Comparison of ENCODE assay signal across 9 mouse cellular contexts in the genomic region with DNA sequence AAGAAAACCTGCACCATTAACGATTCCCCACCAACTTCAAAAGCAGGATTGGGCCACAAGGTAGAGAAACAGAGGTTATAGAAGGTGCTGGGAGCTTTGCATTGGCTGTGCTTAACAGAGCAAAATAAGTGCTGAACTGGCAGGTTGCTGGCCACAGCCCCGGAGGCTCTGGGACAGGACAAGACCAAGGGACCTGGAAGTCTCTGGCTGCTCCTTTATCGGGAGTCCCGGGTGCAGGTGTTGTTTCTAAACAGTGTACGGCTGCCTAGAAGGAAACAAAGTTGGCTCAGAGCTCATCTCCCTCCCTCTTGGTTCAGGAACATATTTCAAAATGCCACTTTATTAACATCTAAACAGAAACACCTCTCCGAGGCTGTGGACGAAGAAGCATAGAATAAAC.
DNase-seq lines count a peak whose midpoint lies in the region; ATAC-seq and TF ChIP-seq lines count a peak whose summit lies in the region.
"Had no signal": no experiment of that assay in that cellular context is flagged by ENCODE, and none has a peak within 500 bp of the region (broad histone marks: within the 10 kb centered on the region; RNA-seq: fewer than 3 reads in every experiment).

No protein-coding gene starts in this region.

- H3K4me3 ChIP-seq in kidney, postnatal 0 days (replicated peaks; ENCODE audit: low read depth, low read length): no peak overlapping the region
- H3K4me3 ChIP-seq in forebrain, embryonic 12.5 days (replicated peaks): peak overlapping the region; percentile 15
- H3K4me3 ChIP-seq in hindbrain, embryonic 16.5 days (ENCODE audit: low read length): 0 out of 2 replicates have a peak overlapping the region, but pooled peaks have one; percentile 8
- no peak overlapping the region for H3K4me3 ChIP-seq in neural tube, embryonic 13.5 days
- H3K4me3 ChIP-seq: limb, embryonic 15.5 days had no signal

- H3K36me3 ChIP-seq in kidney, postnatal 0 days (ENCODE audit: insufficient read depth, low read length): no peaks in the 10 kb centered on the region
- H3K36me3 ChIP-seq in forebrain, embryonic 12.5 days (replicated peaks): no peaks in the 10 kb centered on the region
- H3K36me3 ChIP-seq in hindbrain, embryonic 16.5 days (ENCODE audit: control insufficient read depth, insufficient read depth, low read length): no peaks in the 10 kb centered on the region
- H3K36me3 ChIP-seq in neural tube, embryonic 13.5 days: no peaks in the 10 kb centered on the region
- H3K36me3 ChIP-seq: limb, embryonic 15.5 days had no signal

- H3K27ac ChIP-seq in kidney, postnatal 0 days: no peak overlapping the region
- H3K27ac ChIP-seq in forebrain, embryonic 12.5 days: peak overlapping the region; percentile 61
- 0 out of 2 replicates have a peak overlapping the region, but pooled peaks have one; percentile 12 for H3K27ac ChIP-seq in hindbrain, embryonic 16.5 days (ENCODE audit: low read depth, low read length)
- no peak overlapping the region for H3K27ac ChIP-seq in neural tube, embryonic 13.5 days (replicated peaks)
- H3K27ac ChIP-seq: limb, embryonic 15.5 days had no signal

- WGBS in kidney, postnatal 0 days: 30% methylated on average over 7 of the region's 7 CpGs
- 19% methylated on average over 7 of the region's 7 CpGs for WGBS in forebrain, embryonic 12.5 days
- WGBS in hindbrain, embryonic 16.5 days: 28% methylated on average over 7 of the region's 7 CpGs
- 48% methylated on average over 7 of the region's 7 CpGs for WGBS in neural tube, embryonic 13.5 days

- no peaks in the 10 kb centered on the region for H3K4me1 ChIP-seq in kidney, postnatal 0 days (replicated peaks; ENCODE audit: insufficient read depth, low read length)
- peaks cover 8% of the 10 kb centered on the region for H3K4me1 ChIP-seq in forebrain, embryonic 12.5 days
- H3K4me1 ChIP-seq in hindbrain, embryonic 16.5 days (ENCODE audit: control insufficient read depth, insufficient read depth, low read depth, low read length): no peaks in the 10 kb centered on the region; the same call in 1 of the 2 replicates
- peaks cover 8% of the 10 kb centered on the region for H3K4me1 ChIP-seq in neural tube, embryonic 13.5 days (replicated peaks)
- H3K4me1 ChIP-seq: limb, embryonic 15.5 days had no signal

- H3K27me3 ChIP-seq in kidney, postnatal 0 days (ENCODE audit: insufficient read depth, low read length): no peaks in the 10 kb centered on the region
- H3K27me3 ChIP-seq in forebrain, embryonic 12.5 days: no peaks in the 10 kb centered on the region
- no peaks in the 10 kb centered on the region for H3K27me3 ChIP-seq in hindbrain, embryonic 16.5 days (replicated peaks; ENCODE audit: control insufficient read depth, insufficient read depth, low read length)
- no peaks in the 10 kb centered on the region for H3K27me3 ChIP-seq in neural tube, embryonic 13.5 days
- H3K27me3 ChIP-seq: limb, embryonic 15.5 days had no signal

- no peak for DNase-seq in kidney, postnatal 0 days (ENCODE audit: low spot score)
- DNase-seq in kidney, adult 18-20 months: no peak
- DNase-seq in left cerebral cortex, adult 11 months (ENCODE audit: low spot score): no peak
- DNase-seq in thymus, adult 18-20 months: no peak
- DNase-seq: thymus, postnatal 4 days had no signal

- no peak for ATAC-seq in kidney, postnatal 0 days (replicated peaks; ENCODE audit: low FRiP score, low read depth)
- ATAC-seq in forebrain, embryonic 12.5 days (ENCODE audit: low FRiP score): peak; percentile 59; the same call in 1 of the 2 replicates
- peak; percentile 55 for ATAC-seq in hindbrain, embryonic 16.5 days
- 0 out of 2 replicates have a peak, but pooled peaks have one; percentile 47 for ATAC-seq in neural tube, embryonic 13.5 days (ENCODE audit: low read depth)

- H3K9ac ChIP-seq in kidney, postnatal 0 days (ENCODE audit: low read depth, low read length): no peak overlapping the region
- H3K9ac ChIP-seq in forebrain, embryonic 12.5 days: peak overlapping the region; percentile 29; the same call in 1 of the 2 replicates
- H3K9ac ChIP-seq in hindbrain, embryonic 16.5 days (ENCODE audit: low read depth, low read length): 0 out of 2 replicates have a peak overlapping the region, but pooled peaks have one; percentile 35
- no peak overlapping the region; the same call in 1 of the 2 replicates for H3K9ac ChIP-seq in neural tube, embryonic 13.5 days
- H3K9ac ChIP-seq: limb, embryonic 15.5 days had no signal

- peak overlapping the region; percentile 36 for H3K4me2 ChIP-seq in kidney, postnatal 0 days (ENCODE audit: low read length)
- peak overlapping the region; percentile 49 for H3K4me2 ChIP-seq in forebrain, embryonic 12.5 days
- peak overlapping the region; percentile 49 for H3K4me2 ChIP-seq in hindbrain, embryonic 16.5 days (ENCODE audit: low read length)
- H3K4me2 ChIP-seq in neural tube, embryonic 13.5 days: peak overlapping the region; percentile 37
- H3K4me2 ChIP-seq: limb, embryonic 15.5 days had no signal

- no peaks in the 10 kb centered on the region for H3K9me3 ChIP-seq in kidney, postnatal 0 days (replicated peaks; ENCODE audit: low read length)
- no peaks in the 10 kb centered on the region for H3K9me3 ChIP-seq in forebrain, embryonic 12.5 days
- no peaks in the 10 kb centered on the region for H3K9me3 ChIP-seq in hindbrain, embryonic 16.5 days (ENCODE audit: control insufficient read depth, low read length)
- H3K9me3 ChIP-seq in neural tube, embryonic 13.5 days: no peaks in the 10 kb centered on the region
- H3K9me3 ChIP-seq: limb, embryonic 15.5 days had no signal

- no peak for TF ChIP-seq CTCF in kidney, postnatal 0 days (IDR thresholded peaks at IDR 0.05; ENCODE audit: low read depth)

Comparison
In these comparisons a context has a peak if more than half of its experiments do, and no peak if none do; other contexts are left out.
1. H3K27ac ChIP-seq: peak in forebrain, embryonic 12.5 days (single experiment) and hindbrain, embryonic 16.5 days (single experiment); none in kidney, postnatal 0 days (single experiment) and neural tube, embryonic 13.5 days (single experiment).
2. H3K4me3 ChIP-seq: peak in forebrain, embryonic 12.5 days (single experiment) and hindbrain, embryonic 16.5 days (single experiment); none in kidney, postnatal 0 days (single experiment) and neural tube, embryonic 13.5 days (single experiment).
3. H3K9ac ChIP-seq: peak in forebrain, embryonic 12.5 days (single experiment) and hindbrain, embryonic 16.5 days (single experiment); none in kidney, postnatal 0 days (single experiment) and neural tube, embryonic 13.5 days (single experiment).
4. Peak in every context shown above with its lines, with median percentiles within 50 percentile points of each other: H3K4me2 ChIP-seq.